Mouse (Mus musculus): ENCODE measurements at regions not wholly inside any gene's neighbourhood (a gene's known extent, or its start where the extent isn't known, plus 50 kb on each side); places are given as distances from the start of the nearest gene placed in this dataset.

GRCm38 (mm10) chr13:88088259-88088658 lies 733.0 kb upstream of the Edil3 start:
- Histone ChIP-seq H3K4me1 (no peaks in the 10 kb centered on the region), H3K4me2 (no peak overlapping the region), H3K27ac (no peak overlapping the region), H3K36me3 (replicated peaks) (no peaks in the 10 kb centered on the region), H3K27me3 (replicated peaks) (no peaks in the 10 kb centered on the region), H3K9ac (no peak overlapping the region), H3K4me3 (no peak overlapping the region), H3K9me3 (no peaks in the 10 kb centered on the region)
- WGBS, result 22% methylated on average over 2 of the region's 2 CpGs
- ATAC-seq (replicated peaks), result peak; percentile 62
